Mouse (Mus musculus) erythroblast, embryonic 14.5 days (primary cell): ENCODE results near the gene Mapk3. TPM values are rescaled to one million over a fixed set of nuclear protein-coding genes. Genes with fewer than 3 reads are reported as not detected.
"Not testable (repeated sequence)": the region's sequence is repeated elsewhere in the genome, so short reads cannot be mapped to it uniquely, and the experiment has no call there.

Experiments
- H3K27me3 ChIP-seq: 2 replicates; pipeline ENCODE4 v1.6.1; 2012; ENCODE audit warnings: inconsistent platforms; ENCODE audit not compliant: control insufficient read depth
- H3K36me3 ChIP-seq: 2 replicates; pipeline ENCODE4 v1.6.1; 2012; ENCODE audit warnings: mild to moderate bottlenecking, inconsistent platforms; ENCODE audit not compliant: control insufficient read depth
- H3K4me1 ChIP-seq: 2 replicates; pipeline ENCODE4 v1.6.1; 2012; ENCODE audit warnings: inconsistent platforms; ENCODE audit not compliant: control insufficient read depth
- H3K4me3 ChIP-seq: replicated peaks from 2 replicates; pipeline ENCODE3; 2012; ENCODE audit warnings: moderate library complexity, mild to moderate bottlenecking, inconsistent platforms
- H3K9me3 ChIP-seq: 2 replicates; pipeline ENCODE4 v1.6.1; 2012; ENCODE audit warnings: low read length, inconsistent platforms, mixed read lengths; ENCODE audit not compliant: control insufficient read depth
- GATA1 ChIP-seq: IDR thresholded peaks from 2 replicates; pipeline ENCODE4 v1.6.1; 2012; ENCODE audit warnings: low read length, inconsistent platforms, mixed read lengths
- TAL1 ChIP-seq: IDR thresholded peaks from 3 replicates; pipeline ENCODE4 v1.6.1; 2012; ENCODE audit warnings: low read length, inconsistent platforms, mixed read lengths
- polyA plus RNA-seq: library from polyadenylated mRNA; stranded (reverse); fragments of >175 nt; gene quantifications from 2 replicates; pipeline ENCODE4 v1.2.3, GENCODE M21; 2012

Mapk3 gene
- polyA plus RNA-seq, 1 experiment: 16.3 TPM

DNA sequence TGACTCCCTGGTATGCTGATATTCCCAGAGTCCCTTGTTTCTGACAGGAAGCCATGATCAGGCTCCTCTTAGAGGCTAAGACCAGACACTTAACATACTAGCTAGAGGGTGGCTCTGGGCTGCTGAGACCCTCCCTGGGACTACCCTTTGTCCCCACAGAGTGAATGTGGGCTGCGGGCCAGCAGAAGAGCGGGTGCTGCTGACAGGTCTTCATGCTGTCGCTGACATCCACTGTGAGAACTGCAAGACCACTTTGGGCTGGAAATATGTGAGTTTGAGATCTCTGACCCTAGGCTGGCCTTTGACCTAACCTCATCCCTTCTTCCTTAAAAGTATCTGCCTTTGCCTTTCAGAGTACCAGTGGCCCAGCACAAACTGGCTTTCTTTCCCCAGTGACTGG is 18.7 kb downstream of the Mapk3 start:
- H3K36me3 ChIP-seq: peaks cover 82% of the 10 kb centered on the region
- no peak for TF ChIP-seq GATA1
- TF ChIP-seq TAL1: no peak
- no peaks in the 10 kb centered on the region for H3K27me3 ChIP-seq
- no peaks in the 10 kb centered on the region for H3K9me3 ChIP-seq
- peak overlapping the region; percentile 91 for H3K4me3 ChIP-seq
- H3K4me1 ChIP-seq: peaks cover 76% of the 10 kb centered on the region

DNA sequence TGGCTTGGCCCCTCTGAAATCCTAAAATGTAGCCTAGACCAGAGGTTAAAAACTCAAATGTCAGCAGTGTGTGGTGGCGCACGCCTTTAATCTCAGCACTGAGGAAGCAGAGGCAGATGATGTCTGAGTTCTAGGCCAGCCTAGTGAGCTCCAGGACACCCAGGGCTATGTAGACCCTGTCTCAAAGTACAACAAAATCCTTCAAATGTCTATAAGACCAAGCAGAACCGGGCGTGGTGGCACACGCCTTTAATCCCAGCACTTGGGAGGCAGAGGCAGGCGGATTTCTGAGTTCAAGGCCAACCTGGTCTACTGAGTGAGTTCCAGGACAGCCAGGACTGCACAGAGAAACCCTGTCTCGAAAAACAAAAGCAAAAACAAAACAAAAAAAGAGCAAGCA is 19.7 kb downstream of the Mapk3 start:
- H3K27me3 ChIP-seq, H3K4me3 ChIP-seq, H3K9me3 ChIP-seq: not testable (repeated sequence)
- peaks cover 84% of the 10 kb centered on the region for H3K36me3 ChIP-seq
- peaks cover 76% of the 10 kb centered on the region for H3K4me1 ChIP-seq

DNA sequence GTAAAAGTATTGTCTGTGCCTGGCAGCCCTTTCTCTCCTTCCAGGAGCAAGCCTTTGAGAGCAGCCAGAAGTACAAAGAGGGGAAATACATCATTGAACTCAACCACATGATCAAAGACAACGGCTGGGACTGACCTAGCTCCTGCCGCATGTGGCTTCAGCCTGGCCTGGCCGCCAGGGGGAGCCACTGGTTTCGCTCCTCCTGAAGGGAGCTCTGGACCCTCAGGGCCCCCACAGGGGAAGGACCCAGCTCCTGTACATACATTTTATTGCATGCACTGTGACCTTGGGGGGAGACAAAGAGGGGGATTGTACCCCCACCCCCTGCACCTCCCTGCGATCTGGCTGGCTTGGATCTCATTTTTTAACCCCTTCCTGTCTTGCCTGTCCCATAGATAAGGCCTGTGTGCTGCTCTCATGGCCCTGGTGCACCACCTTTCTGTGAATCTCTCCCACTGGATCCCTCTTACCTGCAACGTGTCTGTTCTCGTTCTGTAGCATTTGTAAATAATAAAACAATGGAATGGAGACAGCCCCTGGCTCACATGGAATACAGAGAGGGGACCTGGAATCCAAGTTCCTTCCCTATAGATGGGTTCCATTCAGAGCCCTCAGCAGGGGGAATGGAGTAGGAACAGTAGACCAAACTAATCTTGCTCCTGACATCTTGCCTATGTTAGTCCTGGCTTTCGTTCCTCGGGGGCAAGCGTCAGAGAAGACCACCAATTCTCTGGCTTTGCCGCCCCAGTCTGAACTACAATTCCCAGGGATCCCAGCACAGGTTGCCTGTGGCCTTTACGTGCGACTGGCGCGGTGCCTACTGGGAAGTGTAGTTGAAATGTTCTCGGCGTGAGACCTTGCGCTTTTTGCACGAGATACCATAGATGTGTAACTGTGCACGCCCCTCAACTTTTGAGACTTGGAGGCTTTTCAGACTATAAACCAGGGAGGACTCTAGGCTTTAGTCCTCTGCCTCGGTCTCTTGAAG is 20.9 kb downstream of the Mapk3 start:
- Histone ChIP-seq H3K36me3 (peaks cover 85% of the 10 kb centered on the region), H3K9me3 (no peaks in the 10 kb centered on the region), H3K27me3 (no peaks in the 10 kb centered on the region), H3K4me3 (peak overlapping the region; percentile 62), H3K4me1 (peaks cover 70% of the 10 kb centered on the region)
- TF ChIP-seq GATA1 (peak; percentile 73), TAL1 (no peak)

DNA sequence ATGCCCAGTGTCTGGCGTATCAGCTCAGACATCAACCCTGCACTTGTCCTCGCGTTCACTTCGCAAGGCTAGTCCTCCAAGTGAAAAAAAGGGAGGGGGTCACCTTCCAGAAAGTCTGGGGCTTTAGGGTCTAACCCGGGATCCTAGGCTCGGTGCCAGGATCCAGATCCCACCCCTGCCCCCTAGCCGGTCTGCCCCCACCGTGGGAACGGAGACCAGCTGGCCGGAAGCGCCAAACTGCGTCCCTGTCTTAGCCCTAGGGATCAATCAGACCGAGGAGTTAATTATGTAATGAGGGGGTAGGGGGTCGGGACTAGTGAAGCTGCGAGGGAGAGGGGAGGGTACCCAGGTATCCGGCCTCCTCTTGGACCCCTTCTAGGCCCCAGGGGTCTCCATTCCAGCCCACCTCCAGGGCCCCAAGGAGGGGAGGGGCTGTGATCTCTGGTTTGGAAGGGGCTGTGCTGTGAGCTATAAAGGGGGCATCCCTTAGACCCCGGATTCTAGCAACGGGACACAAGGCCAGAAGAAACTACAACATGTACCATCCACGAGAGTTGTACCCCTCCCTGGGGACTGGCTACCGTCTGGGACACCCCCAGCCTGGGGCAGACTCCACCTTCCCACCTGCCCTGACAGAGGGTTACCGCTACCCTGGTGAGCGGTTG is 21.7 kb downstream of the Mapk3 start, which contains the start of gene Tbx6:
Tbx6 (plus strand) TSS at position 513 of the 665 bp plus-strand sequence.
- no peak for TF ChIP-seq TAL1
- TF ChIP-seq GATA1: no peak
- Histone ChIP-seq H3K27me3 (no peaks in the 10 kb centered on the region), H3K4me3 (peak within 1 kb of the TSS; percentile 62), H3K36me3 (peaks cover 85% of the 10 kb centered on the region), H3K4me1 (peaks cover 62% of the 10 kb centered on the region), H3K9me3 (no peaks in the 10 kb centered on the region)

DNA sequence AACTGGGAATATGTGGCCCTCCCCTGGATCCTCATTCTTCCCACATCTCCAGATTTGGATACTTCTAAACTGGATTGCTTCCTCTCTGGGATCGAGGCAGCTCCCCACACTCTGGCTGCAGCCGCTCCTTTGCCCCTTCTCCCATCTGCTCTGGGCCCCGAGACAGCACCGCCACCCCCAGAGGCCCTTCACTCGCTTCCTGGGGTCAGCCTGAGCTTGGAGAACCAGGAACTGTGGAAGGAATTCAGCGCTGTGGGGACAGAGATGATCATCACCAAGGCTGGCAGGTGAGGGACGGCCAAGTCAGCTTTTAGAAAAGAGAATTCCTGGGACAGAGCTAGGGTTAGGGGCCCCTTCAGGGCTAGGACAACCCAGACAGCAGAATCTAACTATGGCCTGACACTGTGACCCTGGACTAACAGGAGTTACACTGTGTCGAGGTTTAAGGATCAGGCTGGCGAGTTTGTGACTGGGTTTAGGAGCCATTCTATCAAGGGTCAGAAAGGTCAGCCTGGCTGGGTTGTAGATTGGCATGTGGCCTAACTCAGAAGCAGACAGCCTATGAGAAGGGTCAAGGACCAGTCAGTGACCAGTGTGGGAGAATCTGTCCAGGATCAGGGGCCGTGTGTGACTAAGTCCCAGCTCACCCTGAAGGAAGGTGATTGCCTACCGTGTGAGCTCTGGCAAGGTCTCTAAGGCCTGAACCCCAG is 22.4 kb downstream of the Mapk3 start:
- Histone ChIP-seq H3K4me1 (peaks cover 56% of the 10 kb centered on the region), H3K36me3 (peaks cover 90% of the 10 kb centered on the region), H3K9me3 (no peaks in the 10 kb centered on the region), H3K4me3 (no peak overlapping the region), H3K27me3 (no peaks in the 10 kb centered on the region)
- TF ChIP-seq TAL1: no peak
- no peak; the same call in 1 of the 2 replicates for TF ChIP-seq GATA1

DNA sequence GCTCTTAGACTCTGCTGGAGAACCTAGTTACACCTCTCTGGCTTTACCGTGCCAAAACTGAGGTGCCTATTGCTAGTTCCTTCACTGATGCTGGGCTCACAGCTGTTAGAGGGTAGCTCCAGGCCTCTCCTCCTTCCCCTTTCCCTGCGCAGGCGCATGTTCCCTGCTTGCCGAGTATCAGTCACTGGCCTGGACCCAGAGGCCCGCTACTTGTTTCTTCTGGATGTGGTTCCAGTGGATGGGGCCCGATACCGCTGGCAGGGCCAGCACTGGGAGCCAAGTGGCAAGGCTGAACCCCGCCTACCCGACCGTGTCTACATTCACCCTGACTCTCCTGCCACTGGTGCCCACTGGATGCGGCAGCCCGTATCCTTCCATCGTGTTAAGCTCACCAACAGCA is 23.3 kb downstream of the Mapk3 start:
- Histone ChIP-seq H3K36me3 (peaks cover 94% of the 10 kb centered on the region), H3K4me1 (peaks cover 49% of the 10 kb centered on the region), H3K9me3 (no peaks in the 10 kb centered on the region), H3K27me3 (no peaks in the 10 kb centered on the region), H3K4me3 (no peak overlapping the region)
- TF ChIP-seq TAL1 (no peak), GATA1 (no peak)

DNA sequence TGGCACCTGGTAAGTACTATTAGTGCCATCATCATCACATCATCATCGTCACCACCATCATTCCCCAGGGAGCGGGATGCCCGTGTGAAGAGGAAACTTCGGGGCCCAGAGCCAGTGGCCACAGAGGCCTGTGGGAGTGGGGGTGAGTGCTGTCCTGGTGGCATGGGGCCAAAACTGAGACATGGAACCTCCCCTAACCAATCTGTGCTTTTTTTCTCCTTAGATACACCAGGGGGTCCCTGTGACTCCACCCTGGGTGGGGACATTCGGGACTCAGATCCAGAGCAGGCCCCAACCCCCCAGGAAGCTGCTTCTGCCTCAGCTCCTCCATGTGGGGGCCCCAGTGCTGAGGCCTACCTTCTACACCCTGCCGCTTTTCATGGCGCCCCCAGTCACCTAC is 25.1 kb downstream of the Mapk3 start:
- no peaks in the 10 kb centered on the region for H3K9me3 ChIP-seq
- no peak overlapping the region for H3K4me3 ChIP-seq
- no peaks in the 10 kb centered on the region for H3K27me3 ChIP-seq
- peaks cover 94% of the 10 kb centered on the region for H3K36me3 ChIP-seq
- H3K4me1 ChIP-seq: peaks cover 36% of the 10 kb centered on the region
- no peak for TF ChIP-seq GATA1
- no peak for TF ChIP-seq TAL1

DNA sequence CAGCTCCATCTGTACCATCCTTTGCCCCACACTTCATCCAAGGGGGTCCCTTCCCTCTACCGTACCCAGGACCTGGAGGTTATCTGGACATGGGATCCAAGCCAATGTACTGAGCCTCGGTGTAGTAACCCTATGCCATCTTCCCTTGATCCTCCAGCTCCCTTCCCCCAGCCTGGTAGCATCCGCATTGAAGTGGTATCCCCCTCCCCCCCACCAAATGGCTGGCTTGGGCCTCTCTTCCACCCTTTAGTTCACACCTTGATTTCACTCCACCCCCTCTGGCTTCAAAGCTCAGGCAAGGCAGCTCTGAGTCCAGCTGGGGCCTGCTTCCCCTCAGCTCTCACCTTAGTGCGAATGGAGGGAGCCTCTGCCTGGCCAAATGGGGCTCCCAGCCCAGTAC is 25.7 kb downstream of the Mapk3 start:
- peaks cover 32% of the 10 kb centered on the region for H3K4me1 ChIP-seq
- peaks cover 94% of the 10 kb centered on the region for H3K36me3 ChIP-seq
- H3K27me3 ChIP-seq: no peaks in the 10 kb centered on the region
- TF ChIP-seq GATA1: no peak
- no peak for TF ChIP-seq TAL1
- no peaks in the 10 kb centered on the region for H3K9me3 ChIP-seq
- no peak overlapping the region for H3K4me3 ChIP-seq

DNA sequence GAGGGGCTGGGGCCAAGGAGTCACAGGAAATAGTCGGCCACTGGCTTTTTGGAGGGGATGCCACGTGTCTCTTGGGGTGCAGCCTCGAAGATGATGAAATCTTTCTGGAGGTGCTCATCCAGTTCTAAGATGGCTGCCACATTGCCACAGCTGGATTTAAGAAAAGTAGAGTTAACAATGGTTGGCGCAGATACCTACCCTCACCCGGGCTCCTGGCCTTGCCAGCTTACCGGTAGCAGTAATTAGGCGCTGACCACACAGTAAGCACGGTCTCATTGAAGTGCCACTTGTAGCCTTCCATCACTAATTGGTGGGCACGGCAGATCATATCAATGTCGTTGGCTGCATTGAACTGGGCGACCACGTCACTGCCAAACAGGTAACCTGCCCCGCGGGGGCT is 26.7 kb downstream of the Mapk3 start:
- Histone ChIP-seq H3K4me3 (no peak overlapping the region), H3K9me3 (no peaks in the 10 kb centered on the region), H3K27me3 (no peaks in the 10 kb centered on the region), H3K36me3 (peaks cover 97% of the 10 kb centered on the region), H3K4me1 (peaks cover 30% of the 10 kb centered on the region)
- TF ChIP-seq TAL1: no peak
- no peak for TF ChIP-seq GATA1
